Mouse (Mus musculus): ENCODE results near the gene Syce3.

DNA sequence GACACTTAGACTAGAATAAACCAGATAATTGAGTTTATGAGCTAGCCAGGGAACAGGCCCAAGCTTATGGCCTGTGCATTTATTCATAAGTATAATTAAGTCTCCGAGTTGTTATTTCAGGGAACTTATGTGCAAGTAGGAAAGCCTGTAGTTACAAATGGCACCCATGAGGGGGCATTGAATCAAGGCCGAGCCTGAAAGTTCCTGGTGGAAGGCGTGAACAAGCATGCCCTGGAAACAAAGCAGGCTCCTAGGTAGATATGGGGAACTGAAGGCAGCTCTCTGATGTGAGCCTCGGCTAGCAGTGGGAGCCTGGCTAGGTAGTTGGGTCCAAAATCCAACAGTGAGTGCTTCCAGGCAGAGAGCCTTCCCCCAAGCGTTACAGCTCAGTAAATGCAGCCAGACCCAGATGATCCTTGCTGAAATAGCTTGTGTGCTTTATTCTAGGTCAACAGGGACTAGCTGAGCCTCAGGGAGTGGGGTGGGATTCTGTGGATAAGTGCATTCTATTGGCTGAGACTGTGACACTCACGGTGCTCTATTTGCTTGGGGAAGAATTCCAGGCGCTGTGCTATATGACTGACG, 32.3 kb upstream of the Syce3 start:
- TF ChIP-seq POLR2A (IDR thresholded peaks at IDR 0.05; ENCODE audit: low read depth, low read length) (no peak), CTCF (IDR thresholded peaks at IDR 0.05; ENCODE audit: extremely low read depth, insufficient read length, insufficient replicate concordance, low read depth, low read length) (no peak)
